Mouse (Mus musculus): Measurements from ENCODE around the gene Ccdc117. TPM values are rescaled to one million over a fixed set of nuclear protein-coding genes. Genes with fewer than 3 reads are reported as not detected.
"Not testable (repeated sequence)": the region's sequence is repeated elsewhere in the genome, so short reads cannot be mapped to it uniquely, and the experiment has no call there.

The Ccdc117 gene
- polyA plus RNA-seq, 1 experiment from 2014 or later = 28.7 TPM

DNA sequence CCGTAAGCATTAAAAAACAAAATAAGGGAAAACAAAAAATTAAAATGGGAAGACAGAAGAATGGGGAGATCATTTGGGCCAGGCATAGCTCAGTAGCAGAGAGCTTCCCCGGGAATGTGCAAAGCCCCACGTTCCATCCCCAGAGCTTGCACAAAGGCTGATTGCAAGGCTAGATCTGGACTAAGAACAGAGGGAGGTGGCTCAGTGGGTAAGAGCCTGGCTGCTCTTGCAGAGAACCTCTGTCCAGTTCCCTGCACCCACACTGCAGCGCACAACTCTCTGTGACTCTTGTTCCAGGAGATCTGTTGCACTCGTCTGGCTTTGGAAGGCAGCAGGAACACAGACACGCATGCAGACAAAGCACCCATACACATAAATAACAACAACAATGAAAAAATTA, 26.3 kb downstream of the Ccdc117 start:
- 84% methylated on average over 6 of the region's 6 CpGs for WGBS
- no peaks in the 10 kb centered on the region for H3K36me3 ChIP-seq (replicated peaks)

DNA sequence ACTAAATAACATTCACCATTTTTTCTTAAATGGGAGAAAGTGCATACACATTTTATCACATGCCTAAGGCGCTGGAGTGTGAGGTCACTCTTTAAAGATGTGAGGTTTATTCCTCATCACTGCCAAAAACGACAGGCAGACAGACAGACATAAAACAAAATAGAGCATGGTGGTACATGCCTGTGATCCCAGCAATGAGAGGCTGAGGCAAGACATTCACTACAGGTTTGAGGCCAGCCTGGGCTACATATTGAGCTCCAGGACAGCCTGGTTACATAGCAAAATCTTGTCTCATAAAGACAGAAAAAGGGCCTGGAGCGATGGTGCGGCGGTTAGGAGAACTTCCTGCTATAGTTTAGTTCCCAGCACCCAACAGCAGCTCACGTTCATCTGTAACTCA, 26.8 kb downstream of the Ccdc117 start:
- Histone ChIP-seq H3K4me3 (no peak overlapping the region), H3K36me3 (replicated peaks) (no peaks in the 10 kb centered on the region), H3K27ac (replicated peaks) (no peak overlapping the region), H3K9me3 (no peaks in the 10 kb centered on the region), H3K27me3 (replicated peaks; ENCODE audit: low read depth, poor library complexity, severe bottlenecking) (no peaks in the 10 kb centered on the region), H3K4me1 (peaks cover 8% of the 10 kb centered on the region; the same call in 1 of the 2 replicates)
- no peak for DNase-seq (ENCODE audit: low spot score)
- 80% methylated on average over 6 of the region's 6 CpGs for WGBS

More for the DNA sequence above, 26.3 kb downstream of the Ccdc117 start:
- no peak overlapping the region for H3K27ac ChIP-seq (replicated peaks)
- H3K9me3 ChIP-seq = no peaks in the 10 kb centered on the region
- no peaks in the 10 kb centered on the region for H3K27me3 ChIP-seq (replicated peaks; ENCODE audit: low read depth, poor library complexity, severe bottlenecking)
- peaks cover 9% of the 10 kb centered on the region for H3K4me1 ChIP-seq
- DNase-seq (ENCODE audit: low spot score) = no peak
- no peak overlapping the region for H3K4me3 ChIP-seq

DNA sequence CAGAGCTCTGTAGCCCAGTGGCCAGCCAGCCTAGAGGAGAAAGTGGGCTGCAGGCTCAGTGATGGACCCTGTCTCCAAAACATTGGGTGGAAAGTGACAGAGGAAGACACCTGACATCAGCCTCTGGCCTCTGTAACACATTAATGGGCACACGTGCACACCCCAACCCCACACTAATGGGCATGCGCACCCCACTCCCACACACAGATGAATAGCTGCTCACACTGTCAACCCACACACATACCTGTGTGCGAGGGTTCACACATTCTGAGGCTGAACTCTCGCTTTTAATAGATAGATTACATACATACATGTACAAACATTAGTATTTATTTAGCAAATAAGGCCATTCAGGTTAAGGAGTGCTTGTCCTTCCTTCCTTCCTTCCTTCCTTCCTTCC, 27.9 kb downstream of the Ccdc117 start:
- no peaks in the 10 kb centered on the region for H3K27me3 ChIP-seq (replicated peaks; ENCODE audit: low read depth, poor library complexity, severe bottlenecking)

DNA sequence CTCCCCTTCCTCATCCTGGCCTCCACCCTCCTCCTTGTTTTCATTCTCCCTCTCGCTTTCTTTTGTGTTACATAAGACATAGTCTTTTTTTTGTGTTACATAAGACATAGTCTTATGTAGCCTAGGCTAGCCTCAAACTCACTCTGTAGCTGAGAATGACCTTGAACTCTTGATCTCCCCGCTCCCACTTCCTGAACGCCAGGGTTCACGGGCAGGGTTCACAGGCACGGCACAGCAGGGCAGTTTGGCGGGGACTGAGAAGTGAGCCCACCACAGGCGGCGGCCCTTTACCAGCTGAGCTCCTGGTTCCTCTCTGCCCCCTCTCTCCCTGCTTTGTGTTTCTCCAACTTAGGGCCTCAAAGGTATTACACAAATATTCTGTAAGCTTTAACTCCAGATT, 29.0 kb downstream of the Ccdc117 start:
- Histone ChIP-seq H3K36me3 (replicated peaks) (no peaks in the 10 kb centered on the region), H3K27me3 (replicated peaks; ENCODE audit: low read depth, poor library complexity, severe bottlenecking) (no peaks in the 10 kb centered on the region), H3K4me1 (no peaks in the 10 kb centered on the region), H3K9me3 (no peaks in the 10 kb centered on the region), H3K4me3 (no peak overlapping the region), H3K27ac (replicated peaks) (no peak overlapping the region)
- DNase-seq (ENCODE audit: low spot score) = no peak
- 81% methylated on average over 8 of the region's 8 CpGs for WGBS

More for the DNA sequence above, 27.9 kb downstream of the Ccdc117 start:
- H3K9me3 ChIP-seq = no peaks in the 10 kb centered on the region
- no peaks in the 10 kb centered on the region for H3K4me1 ChIP-seq
- no peak for DNase-seq (ENCODE audit: low spot score)
- WGBS = 92% methylated on average over 4 of the region's 4 CpGs
- H3K27ac ChIP-seq (replicated peaks) = no peak overlapping the region
- H3K36me3 ChIP-seq (replicated peaks) = no peaks in the 10 kb centered on the region
- H3K4me3 ChIP-seq = no peak overlapping the region

DNA sequence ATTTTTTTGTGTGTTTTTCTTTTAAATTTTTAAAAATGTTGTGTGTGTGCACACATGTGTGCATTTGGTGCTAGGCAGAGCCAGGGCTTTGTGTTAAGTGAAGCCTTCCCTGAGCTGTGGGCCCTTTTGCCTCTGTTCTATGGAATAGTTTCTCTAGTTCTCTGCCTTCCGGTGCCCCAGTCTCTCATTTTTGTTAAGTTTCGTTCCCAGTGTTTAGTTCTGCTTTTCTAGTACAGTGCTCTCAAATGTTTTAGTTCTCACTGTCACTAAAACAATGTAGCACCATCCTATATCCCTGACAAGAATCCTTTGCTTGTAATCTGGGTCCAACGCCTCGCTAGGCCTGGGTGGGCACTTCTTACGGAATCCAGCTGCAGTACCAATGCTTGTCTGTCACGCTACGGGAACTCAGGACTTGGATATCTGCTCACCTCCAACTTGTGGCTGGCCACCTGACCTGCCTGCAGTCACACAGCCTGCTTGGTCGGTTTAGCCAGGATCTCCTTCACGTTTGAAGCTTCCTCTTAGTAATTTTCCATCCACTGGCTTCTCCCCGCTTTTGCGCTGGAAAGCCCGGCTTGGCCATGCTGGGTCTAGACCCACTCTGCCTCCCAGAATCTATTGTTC, 29.8 kb downstream of the Ccdc117 start:
- Histone ChIP-seq H3K27me3 (replicated peaks; ENCODE audit: low read depth, poor library complexity, severe bottlenecking) (no peaks in the 10 kb centered on the region), H3K9me3 (no peaks in the 10 kb centered on the region)
- WGBS = 83% methylated on average over 12 of the region's 12 CpGs

GRCm38 (mm10) chr11:5510686-5511085, 31.3 kb downstream of the Ccdc117 start:
- H3K9me3 ChIP-seq; H3K27me3 ChIP-seq (replicated peaks; ENCODE audit: low read depth, poor library complexity, severe bottlenecking); DNase-seq (ENCODE audit: low spot score); H3K4me1 ChIP-seq; H3K4me3 ChIP-seq; H3K36me3 ChIP-seq (replicated peaks); H3K27ac ChIP-seq (replicated peaks): not testable (repeated sequence)
- no CpG with 5 or more reads among the region's 2 CpGs for WGBS

More for the DNA sequence above, 29.8 kb downstream of the Ccdc117 start:
- Histone ChIP-seq H3K27ac (replicated peaks) (no peak overlapping the region), H3K36me3 (replicated peaks) (no peaks in the 10 kb centered on the region), H3K4me1 (no peaks in the 10 kb centered on the region), H3K4me3 (no peak overlapping the region)
- no peak for DNase-seq (ENCODE audit: low spot score)

- H3K27ac ChIP-seq (replicated peaks) = no peak overlapping the region
- no peaks in the 10 kb centered on the region for H3K9me3 ChIP-seq
These were observed 31.9 kb downstream of the Ccdc117 start for GRCm38 (mm10) chr11:5510099-5510391.

DNA sequence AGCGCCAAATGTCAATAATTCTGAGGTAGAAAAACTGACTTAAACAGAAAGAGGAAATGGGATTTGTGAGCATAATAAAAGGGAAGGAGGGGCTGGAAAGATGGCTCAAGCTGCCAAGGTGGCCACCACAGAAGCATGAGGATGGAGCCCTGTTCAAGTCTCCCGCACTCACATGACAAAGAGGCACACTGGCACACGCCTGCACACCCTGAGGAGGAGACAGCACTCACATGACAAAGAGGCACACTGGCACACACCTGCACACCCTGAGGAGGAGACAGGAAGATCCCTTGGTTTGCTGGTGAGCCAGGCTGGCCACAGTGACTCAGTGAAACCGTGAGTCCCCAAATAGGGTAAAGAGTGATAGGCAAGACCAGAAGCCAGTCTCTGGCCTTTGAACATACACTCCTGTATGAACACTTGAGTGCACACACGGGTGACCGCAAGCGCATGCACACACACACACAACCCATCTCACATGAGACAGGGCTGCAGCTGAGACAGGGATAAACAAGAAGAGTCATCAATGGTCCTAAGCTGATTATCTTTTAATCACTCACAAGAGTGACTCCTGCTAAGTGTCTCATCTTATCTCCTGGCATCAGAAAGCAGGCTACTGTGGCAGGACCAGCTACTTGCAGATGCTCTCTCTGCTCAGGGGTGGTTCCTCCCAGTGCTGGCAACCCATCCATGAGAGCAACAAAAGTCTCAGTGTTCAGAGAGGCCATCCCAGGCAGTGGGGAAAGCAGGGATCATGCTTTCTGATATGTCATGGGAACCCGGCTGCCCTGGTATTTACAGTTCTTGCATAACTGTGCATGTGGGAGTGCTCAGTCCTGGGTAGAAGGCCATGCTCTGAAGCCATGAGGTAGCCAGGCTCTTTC, 32.5 kb downstream of the Ccdc117 start:
- no peak overlapping the region for H3K27ac ChIP-seq (replicated peaks)
- 88% methylated on average over 8 of the region's 8 CpGs for WGBS
- H3K4me3 ChIP-seq = no peak overlapping the region
- H3K36me3 ChIP-seq (replicated peaks) = no peaks in the 10 kb centered on the region
- DNase-seq (ENCODE audit: low spot score) = no peak
- H3K9me3 ChIP-seq = no peaks in the 10 kb centered on the region
- no peaks in the 10 kb centered on the region for H3K27me3 ChIP-seq (replicated peaks; ENCODE audit: low read depth, poor library complexity, severe bottlenecking)
- peaks cover 15% of the 10 kb centered on the region for H3K4me1 ChIP-seq

More at GRCm38 (mm10) chr11:5510099-5510391, 31.9 kb downstream of the Ccdc117 start:
- peaks cover 12% of the 10 kb centered on the region for H3K4me1 ChIP-seq
- H3K27me3 ChIP-seq (replicated peaks; ENCODE audit: low read depth, poor library complexity, severe bottlenecking) = no peaks in the 10 kb centered on the region
- DNase-seq (ENCODE audit: low spot score) = no peak
- no peak overlapping the region for H3K4me3 ChIP-seq
- WGBS = 75% methylated on average over 5 of the region's 5 CpGs
- H3K36me3 ChIP-seq (replicated peaks) = no peaks in the 10 kb centered on the region

- H3K4me1 ChIP-seq = peaks cover 15% of the 10 kb centered on the region
- H3K36me3 ChIP-seq (replicated peaks) = no peaks in the 10 kb centered on the region
- peak; percentile 45 for DNase-seq (ENCODE audit: low spot score)
- no peaks in the 10 kb centered on the region for H3K9me3 ChIP-seq
- H3K27ac ChIP-seq (replicated peaks) = peak overlapping the region; percentile 55
- no peaks in the 10 kb centered on the region for H3K27me3 ChIP-seq (replicated peaks; ENCODE audit: low read depth, poor library complexity, severe bottlenecking)
- peak overlapping the region; percentile 36 for H3K4me3 ChIP-seq
- 28% methylated on average over 18 of the region's 18 CpGs for WGBS
These were observed 36.0 kb downstream of the Ccdc117 start for GRCm38 (mm10) chr11:5505856-5506575.

- Histone ChIP-seq H3K4me3 (no peak overlapping the region), H3K27ac (replicated peaks) (no peak overlapping the region), H3K36me3 (replicated peaks) (no peaks in the 10 kb centered on the region), H3K27me3 (replicated peaks; ENCODE audit: low read depth, poor library complexity, severe bottlenecking) (no peaks in the 10 kb centered on the region), H3K9me3 (no peaks in the 10 kb centered on the region), H3K4me1 (peaks cover 22% of the 10 kb centered on the region)
- DNase-seq (ENCODE audit: low spot score) = no peak
- WGBS = 89% methylated on average over 10 of the region's 10 CpGs
These were observed 39.5 kb downstream of the Ccdc117 start for GRCm38 (mm10) chr11:5502351-5503051.

GRCm38 (mm10) chr11:5500903-5501741, 40.9 kb downstream of the Ccdc117 start:
- no peaks in the 10 kb centered on the region for H3K36me3 ChIP-seq (replicated peaks)
- H3K27ac ChIP-seq (replicated peaks) = no peak overlapping the region
- H3K4me1 ChIP-seq = peaks cover 20% of the 10 kb centered on the region
- DNase-seq (ENCODE audit: low spot score) = no peak
- WGBS = 78% methylated on average over 13 of the region's 13 CpGs
- no peaks in the 10 kb centered on the region for H3K9me3 ChIP-seq
- no peaks in the 10 kb centered on the region for H3K27me3 ChIP-seq (replicated peaks; ENCODE audit: low read depth, poor library complexity, severe bottlenecking)
- H3K4me3 ChIP-seq = no peak overlapping the region

Data from embryonic facial prominence, embryonic 10.5 days (tissue).